Mouse (Mus musculus) neural tube, embryonic 13.5 days (tissue): Measurements from ENCODE around the gene H1f0. TPM values are rescaled to one million over a fixed set of nuclear protein-coding genes. Genes with fewer than 3 reads are reported as not detected.
A peak's percentile ranks its signal among the peaks of the same experiment; 100 is the strongest.
"Not testable (repeated sequence)": the region's sequence is repeated elsewhere in the genome, so short reads cannot be mapped to it uniquely, and the experiment has no call there.

ENCODE experiments used
- ATAC-seq: fragments of 200-750 bp; cut with Nextera tagmentation; 2 replicates; pipeline ENCODE4 v1.8.0; 2017; ENCODE audit warnings: low read depth, mild to moderate bottlenecking, moderate TSS enrichment, moderate library complexity
- H3K27ac ChIP-seq: fragments of 300-500 bp; sonication (generic); replicated peaks from 2 replicates; pipeline ENCODE4 v1.5.1; 2015; ENCODE audit warnings: moderate library complexity, mild to moderate bottlenecking, inconsistent platforms
- H3K27me3 ChIP-seq: fragments of 300-500 bp; sonication (generic); 2 replicates; pipeline ENCODE4 v1.6.1; 2015; ENCODE audit warnings: mild to moderate bottlenecking, inconsistent platforms
- H3K36me3 ChIP-seq: fragments of 300-500 bp; sonication (generic); 2 replicates; pipeline ENCODE4 v1.6.1; 2015; ENCODE audit warnings: mild to moderate bottlenecking, inconsistent platforms
- H3K4me1 ChIP-seq: fragments of 300-500 bp; sonication (generic); replicated peaks from 2 replicates; pipeline ENCODE4 v1.6.1; 2015; ENCODE audit warnings: inconsistent platforms
- H3K4me2 ChIP-seq: fragments of 300-500 bp; sonication (generic); 2 replicates; pipeline ENCODE4 v1.6.1; 2015; ENCODE audit warnings: inconsistent platforms, mild to moderate bottlenecking, moderate library complexity
- H3K4me3 ChIP-seq: fragments of 300-500 bp; sonication (generic); 2 replicates; pipeline ENCODE4 v1.5.1; 2015; ENCODE audit warnings: mild to moderate bottlenecking, inconsistent platforms
- H3K9ac ChIP-seq: fragments of 300-500 bp; sonication (generic); 2 replicates; pipeline ENCODE4 v1.6.1; 2015; ENCODE audit warnings: moderate library complexity, mild to moderate bottlenecking, inconsistent platforms
- H3K9me3 ChIP-seq: fragments of 300-500 bp; sonication (generic); 2 replicates; pipeline ENCODE4 v1.6.1; 2016; ENCODE audit warnings: inconsistent platforms
- WGBS: fragments of 180-500 bp; shearing (Covaris S2); methylation state at CpG from one replicate; pipeline ENCODE4 v1.1.7; 2015; 5-methylcytosine and 5-hydroxymethylcytosine counted together
- polyA plus RNA-seq: library from polyadenylated mRNA; unstranded; fragments of >200 nt; fragmentation: Nextera tagmentation; extraction: Ambion mirVana; gene quantifications from 2 replicates; pipeline ENCODE4 v1.2.1, GENCODE M21; 2015

The H1f0 gene
- polyA plus RNA-seq, 1 experiment from 2014 or later = 275 TPM

DNA sequence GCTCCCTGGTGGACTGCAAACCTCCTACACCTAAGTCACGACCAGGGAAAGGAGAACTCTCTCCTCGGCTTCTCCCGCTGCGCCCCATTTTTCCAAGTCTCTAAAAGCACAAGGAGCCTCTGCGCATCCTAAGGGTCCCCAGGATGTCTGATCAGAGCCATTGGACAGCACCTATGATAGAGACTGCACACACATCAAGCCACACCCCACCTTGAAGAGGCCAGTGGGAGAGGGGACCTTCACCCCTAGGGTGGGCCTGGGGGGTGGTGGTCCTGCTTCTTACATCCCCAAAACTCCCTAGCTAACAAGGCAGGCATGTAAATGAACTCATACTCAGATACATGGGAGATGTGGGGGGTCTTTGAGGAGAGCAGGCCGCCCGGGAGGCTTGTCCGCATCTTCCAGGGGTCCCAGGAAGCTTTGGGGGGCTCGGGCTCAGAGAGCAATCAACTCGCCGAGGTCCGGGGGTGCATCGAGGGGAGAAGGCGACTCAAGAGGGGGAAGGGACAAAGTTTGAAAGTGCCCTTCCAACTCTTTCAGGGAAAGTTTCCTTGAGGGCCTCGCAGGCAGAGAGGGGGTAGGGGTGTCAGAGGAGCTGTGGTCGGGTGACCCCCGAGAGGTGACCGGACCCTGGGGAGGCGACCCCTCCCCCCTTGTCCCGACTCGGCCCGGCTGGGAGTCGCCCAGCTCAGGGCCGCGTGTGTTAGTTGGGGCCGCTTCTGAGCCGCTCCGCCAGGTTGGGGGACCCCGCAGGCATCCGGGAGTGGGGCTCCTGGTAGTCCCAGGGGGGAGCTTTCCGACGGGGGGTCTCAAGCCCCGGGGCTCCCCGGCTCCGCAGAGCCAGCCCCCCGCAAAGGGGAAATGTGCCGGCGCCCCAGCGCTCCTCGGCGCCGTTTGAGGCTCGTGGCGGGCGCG is 702 bp upstream of the H1f0 start:
- Histone ChIP-seq H3K4me1 (peaks cover 71% of the 10 kb centered on the region), H3K4me2 (peak overlapping the region; percentile 91), H3K27me3 (0 out of 2 replicates have a peak, but pooled peaks cover 3% of the 10 kb centered on the region), H3K4me3 (peak overlapping the region; percentile 75), H3K27ac (peak overlapping the region; percentile 98), H3K36me3 (no peaks in the 10 kb centered on the region), H3K9ac (peak overlapping the region; percentile 99), H3K9me3 (no peaks in the 10 kb centered on the region)
- no peak for ATAC-seq
- WGBS = 5% methylated on average over 40 of the region's 46 CpGs

DNA sequence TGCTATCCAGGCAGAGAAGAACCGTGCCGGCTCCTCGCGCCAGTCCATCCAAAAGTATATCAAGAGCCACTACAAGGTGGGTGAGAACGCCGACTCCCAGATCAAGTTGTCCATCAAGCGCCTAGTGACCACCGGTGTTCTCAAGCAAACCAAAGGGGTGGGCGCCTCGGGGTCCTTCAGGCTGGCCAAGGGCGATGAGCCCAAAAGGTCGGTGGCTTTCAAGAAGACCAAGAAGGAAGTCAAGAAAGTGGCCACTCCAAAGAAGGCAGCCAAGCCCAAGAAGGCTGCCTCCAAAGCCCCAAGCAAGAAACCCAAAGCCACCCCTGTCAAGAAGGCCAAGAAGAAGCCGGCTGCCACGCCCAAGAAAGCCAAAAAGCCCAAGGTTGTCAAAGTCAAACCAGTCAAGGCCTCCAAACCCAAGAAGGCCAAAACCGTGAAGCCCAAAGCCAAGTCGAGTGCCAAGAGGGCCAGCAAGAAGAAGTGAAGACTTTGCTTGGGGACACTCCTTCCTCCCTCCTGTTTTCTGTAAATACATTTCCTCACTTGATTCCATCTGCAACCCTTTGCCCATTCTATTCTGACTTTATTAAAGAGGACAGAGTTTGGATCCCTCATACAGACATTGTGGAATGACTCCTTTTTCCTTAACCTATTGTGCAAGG is 704 bp downstream of the H1f0 start:
- H3K4me1 ChIP-seq = peaks cover 67% of the 10 kb centered on the region
- no peaks in the 10 kb centered on the region for H3K27me3 ChIP-seq
- peak overlapping the region; percentile 91 for H3K4me2 ChIP-seq
- H3K4me3 ChIP-seq = peak overlapping the region; percentile 75
- H3K9ac ChIP-seq = peak overlapping the region; percentile 99
- WGBS = 26% methylated on average over 16 of the region's 16 CpGs
- no peaks in the 10 kb centered on the region for H3K9me3 ChIP-seq
- no peaks in the 10 kb centered on the region for H3K36me3 ChIP-seq
- H3K27ac ChIP-seq = peak overlapping the region; percentile 98
- ATAC-seq = peak; percentile 2; the same call in 1 of the 2 replicates

DNA sequence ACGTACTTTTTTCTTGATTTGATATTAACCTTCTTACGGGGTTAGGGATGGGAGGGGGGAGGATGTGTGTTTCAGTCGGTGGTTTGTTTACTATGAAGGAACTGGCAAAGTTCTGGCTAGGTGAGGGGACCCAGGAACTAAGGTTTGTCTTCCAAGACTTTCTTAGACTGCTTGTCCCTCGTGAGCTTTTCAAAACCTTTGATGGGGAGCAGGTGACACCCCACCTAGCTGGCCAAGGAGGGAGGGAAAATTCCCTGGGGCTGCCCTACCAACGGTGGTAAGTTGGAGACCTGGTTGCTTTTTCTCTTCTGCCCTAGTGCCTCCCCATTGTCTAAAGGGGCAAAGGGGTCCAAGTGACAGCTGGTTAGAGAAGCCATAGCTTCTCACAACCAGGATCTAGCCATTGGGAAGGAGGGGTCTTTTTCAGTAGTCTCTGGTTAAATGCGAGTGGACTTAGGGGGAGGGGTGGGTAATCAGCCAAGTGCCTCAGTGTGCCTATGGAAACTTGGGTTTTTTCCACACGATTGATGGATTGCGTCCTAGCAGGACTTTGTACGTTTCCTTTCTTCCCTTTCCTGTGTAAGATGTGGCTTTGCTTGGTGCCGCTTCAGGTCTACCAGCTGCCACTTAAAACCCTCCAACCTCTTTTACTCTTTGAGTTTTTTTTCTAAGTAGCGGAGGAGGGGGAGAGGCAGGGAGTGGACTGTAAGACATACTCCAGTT is 1.4 kb downstream of the H1f0 start:
- peak overlapping the region; percentile 98 for H3K27ac ChIP-seq
- H3K4me2 ChIP-seq = peak overlapping the region; percentile 91
- H3K9ac ChIP-seq = peak overlapping the region; percentile 99
- peaks cover 67% of the 10 kb centered on the region for H3K4me1 ChIP-seq
- H3K27me3 ChIP-seq = no peaks in the 10 kb centered on the region
- no peak for ATAC-seq
- H3K9me3 ChIP-seq = no peaks in the 10 kb centered on the region
- 7% methylated on average over 11 of the region's 11 CpGs for WGBS
- peak overlapping the region; percentile 75 for H3K4me3 ChIP-seq
- H3K36me3 ChIP-seq = no peaks in the 10 kb centered on the region

DNA sequence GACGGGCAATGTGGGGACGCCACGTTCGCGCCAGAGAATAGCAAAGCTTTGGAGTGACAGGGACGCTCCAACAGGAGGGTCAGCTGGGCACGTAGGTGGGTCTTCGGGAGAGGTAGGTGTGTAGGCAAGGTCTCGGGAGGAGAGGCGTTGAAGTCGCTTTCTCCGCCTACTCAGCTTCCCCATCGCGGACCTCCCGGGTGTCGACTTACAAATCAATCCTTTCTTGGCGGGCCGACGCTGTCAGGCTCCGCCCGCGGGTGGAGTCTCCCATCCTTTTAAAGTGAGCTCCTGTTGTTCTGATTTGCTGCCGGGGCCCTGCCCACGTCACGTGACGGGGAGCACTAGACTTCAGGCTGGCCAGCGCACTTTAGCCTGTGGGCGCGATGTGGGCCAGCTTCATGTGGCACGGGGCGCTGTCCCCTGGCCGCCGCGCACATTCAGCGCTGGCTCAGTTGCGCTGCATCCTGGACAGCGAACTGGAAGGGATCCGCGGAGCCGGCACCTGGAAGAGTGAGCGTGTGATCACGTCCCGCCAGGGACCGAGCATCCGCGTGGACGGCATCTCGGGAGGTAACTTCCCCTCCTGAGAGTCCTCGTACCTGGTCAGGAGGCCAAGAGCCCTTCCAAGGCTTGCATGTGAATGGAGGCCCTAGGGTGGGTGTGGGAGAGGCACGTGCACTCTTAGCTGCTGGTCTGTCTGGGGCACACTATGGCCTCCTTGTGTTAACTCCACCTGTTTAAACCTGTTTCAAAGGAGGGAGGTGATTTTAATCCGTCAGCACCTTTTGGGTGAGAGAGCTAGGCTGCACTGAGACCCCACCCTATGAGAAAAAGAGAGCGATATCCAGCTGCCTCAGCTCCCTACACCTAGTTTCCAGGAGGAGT is 2.5 kb downstream of the H1f0 start:
- H3K9ac ChIP-seq = peak overlapping the region; percentile 99
- WGBS = 1% methylated on average over 52 of the region's 52 CpGs
- H3K4me2 ChIP-seq = peak overlapping the region; percentile 91
- peak overlapping the region; percentile 75 for H3K4me3 ChIP-seq
- peak overlapping the region; percentile 98 for H3K27ac ChIP-seq
- peak; percentile 71 for ATAC-seq
- H3K27me3 ChIP-seq = no peaks in the 10 kb centered on the region
- H3K36me3 ChIP-seq = 0 out of 2 replicates have a peak, but pooled peaks cover 4% of the 10 kb centered on the region
- peaks cover 61% of the 10 kb centered on the region for H3K4me1 ChIP-seq
- H3K9me3 ChIP-seq = no peaks in the 10 kb centered on the region

DNA sequence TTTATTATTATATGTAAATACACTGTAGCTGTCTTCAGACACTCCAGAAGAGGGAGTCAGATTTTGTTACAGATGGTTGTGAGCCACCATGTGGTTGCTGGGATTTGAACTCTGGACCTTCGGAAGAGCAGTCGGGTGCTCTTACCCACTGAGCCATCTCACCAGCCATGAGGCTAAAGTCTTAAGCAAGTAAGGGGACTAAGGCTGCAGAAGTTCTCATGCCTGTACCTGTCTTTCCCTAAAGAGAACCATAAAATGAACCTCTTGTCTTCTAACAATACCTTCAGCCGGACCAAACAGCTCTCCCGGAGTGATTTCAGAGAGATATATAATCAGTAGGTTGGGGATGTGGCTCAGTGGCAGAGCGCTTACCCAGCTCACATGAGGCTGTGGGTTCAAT is 3.7 kb downstream of the H1f0 start:
- H3K4me1 ChIP-seq = peaks cover 49% of the 10 kb centered on the region
- not testable (repeated sequence) for ATAC-seq, H3K4me3 ChIP-seq, H3K9me3 ChIP-seq, H3K36me3 ChIP-seq, H3K27me3 ChIP-seq, H3K9ac ChIP-seq, H3K27ac ChIP-seq
- 76% methylated on average over 5 of the region's 5 CpGs for WGBS
- peak overlapping the region; percentile 91; the same call in 1 of the 2 replicates for H3K4me2 ChIP-seq

DNA sequence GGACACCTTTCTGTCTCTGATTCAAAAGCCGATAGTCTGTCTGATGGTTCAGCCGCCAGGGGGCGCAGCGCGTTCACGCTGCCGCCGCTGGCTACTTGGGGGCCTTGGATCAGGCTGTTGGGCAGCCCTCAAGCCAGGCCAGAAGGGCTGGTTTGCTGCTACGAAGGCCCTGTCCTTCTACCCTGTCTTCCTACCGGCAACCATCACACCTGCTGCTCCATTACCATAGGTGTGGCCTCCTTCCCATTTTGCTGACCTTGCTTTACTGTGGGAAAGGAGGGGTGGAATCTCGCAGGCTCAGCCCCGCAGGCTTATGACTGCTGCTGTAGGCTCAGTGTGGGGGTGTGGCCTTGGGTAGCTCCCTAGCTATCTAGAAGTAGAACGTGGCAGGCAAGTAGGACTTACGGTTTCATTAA is 9.7 kb downstream of the H1f0 start:
- H3K4me2 ChIP-seq = peak overlapping the region; percentile 13

DNA sequence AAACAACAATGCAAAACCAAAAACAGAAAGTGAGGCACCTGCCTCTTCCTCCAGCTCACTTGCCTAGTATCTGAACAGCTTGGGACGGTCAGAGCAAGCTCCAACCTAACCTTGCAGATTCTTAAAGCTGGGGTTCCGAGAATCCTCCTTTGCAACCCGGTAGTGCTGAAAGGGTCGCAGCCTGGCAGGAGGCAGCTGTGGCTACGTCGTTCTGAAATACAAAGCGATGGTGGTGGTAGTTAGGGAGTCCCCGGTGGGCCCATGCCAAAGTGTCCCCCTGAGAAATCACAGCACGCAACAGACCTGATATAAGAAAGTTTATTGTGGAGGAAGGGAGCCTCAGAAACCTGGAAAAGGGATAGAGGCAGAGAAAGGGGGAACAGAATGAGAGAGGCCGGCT is 10.1 kb downstream of the H1f0 start:
- peaks cover 43% of the 10 kb centered on the region for H3K27me3 ChIP-seq
- WGBS = 63% methylated on average over 10 of the region's 10 CpGs

More for the DNA sequence above, 9.7 kb downstream of the H1f0 start:
- Histone ChIP-seq H3K4me3 (no peak overlapping the region), H3K27ac (no peak overlapping the region), H3K4me1 (peaks cover 33% of the 10 kb centered on the region), H3K9me3 (no peaks in the 10 kb centered on the region), H3K27me3 (peaks cover 39% of the 10 kb centered on the region), H3K9ac (peak overlapping the region; percentile 17; the same call in 1 of the 2 replicates), H3K36me3 (0 out of 2 replicates have a peak, but pooled peaks cover 4% of the 10 kb centered on the region)
- 12% methylated on average over 14 of the region's 14 CpGs for WGBS
- no peak for ATAC-seq

DNA sequence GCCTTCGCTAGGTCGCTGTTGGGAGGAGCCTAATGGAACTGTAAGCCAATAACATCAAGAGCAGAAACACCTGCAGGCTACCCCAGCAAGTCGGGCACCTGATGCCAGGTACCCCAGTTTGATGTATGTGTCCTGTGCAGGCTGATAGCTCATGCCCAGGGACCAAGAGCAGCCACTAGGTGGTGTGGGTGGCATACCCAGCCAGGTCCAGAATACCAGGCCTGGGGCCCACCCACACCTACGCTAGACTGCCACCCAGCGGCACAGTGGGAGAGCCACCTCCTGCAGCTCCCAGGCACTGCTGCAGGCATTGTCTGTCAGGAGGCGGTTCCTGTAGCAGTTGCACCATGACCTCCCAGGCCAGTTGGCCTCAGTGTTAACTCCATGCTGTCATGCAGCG is 10.6 kb downstream of the H1f0 start:
- peaks cover 48% of the 10 kb centered on the region for H3K27me3 ChIP-seq
- H3K36me3 ChIP-seq = 0 out of 2 replicates have a peak, but pooled peaks cover 4% of the 10 kb centered on the region
- H3K27ac ChIP-seq = no peak overlapping the region
- no peak overlapping the region for H3K4me3 ChIP-seq
- H3K9ac ChIP-seq = no peak overlapping the region
- 24% methylated on average over 7 of the region's 7 CpGs for WGBS
- peak; percentile 7; the same call in 1 of the 2 replicates for ATAC-seq
- no peaks in the 10 kb centered on the region for H3K9me3 ChIP-seq
- H3K4me1 ChIP-seq = peaks cover 42% of the 10 kb centered on the region
- no peak overlapping the region for H3K4me2 ChIP-seq

More for the DNA sequence above, 10.1 kb downstream of the H1f0 start:
- ATAC-seq = no peak
- no peak overlapping the region for H3K4me3 ChIP-seq
- H3K9ac ChIP-seq = peak overlapping the region; percentile 17; the same call in 1 of the 2 replicates
- peak overlapping the region; percentile 13; the same call in 1 of the 2 replicates for H3K4me2 ChIP-seq
- H3K27ac ChIP-seq = no peak overlapping the region
- 0 out of 2 replicates have a peak, but pooled peaks cover 4% of the 10 kb centered on the region for H3K36me3 ChIP-seq
- H3K9me3 ChIP-seq = no peaks in the 10 kb centered on the region
- H3K4me1 ChIP-seq = peaks cover 37% of the 10 kb centered on the region

DNA sequence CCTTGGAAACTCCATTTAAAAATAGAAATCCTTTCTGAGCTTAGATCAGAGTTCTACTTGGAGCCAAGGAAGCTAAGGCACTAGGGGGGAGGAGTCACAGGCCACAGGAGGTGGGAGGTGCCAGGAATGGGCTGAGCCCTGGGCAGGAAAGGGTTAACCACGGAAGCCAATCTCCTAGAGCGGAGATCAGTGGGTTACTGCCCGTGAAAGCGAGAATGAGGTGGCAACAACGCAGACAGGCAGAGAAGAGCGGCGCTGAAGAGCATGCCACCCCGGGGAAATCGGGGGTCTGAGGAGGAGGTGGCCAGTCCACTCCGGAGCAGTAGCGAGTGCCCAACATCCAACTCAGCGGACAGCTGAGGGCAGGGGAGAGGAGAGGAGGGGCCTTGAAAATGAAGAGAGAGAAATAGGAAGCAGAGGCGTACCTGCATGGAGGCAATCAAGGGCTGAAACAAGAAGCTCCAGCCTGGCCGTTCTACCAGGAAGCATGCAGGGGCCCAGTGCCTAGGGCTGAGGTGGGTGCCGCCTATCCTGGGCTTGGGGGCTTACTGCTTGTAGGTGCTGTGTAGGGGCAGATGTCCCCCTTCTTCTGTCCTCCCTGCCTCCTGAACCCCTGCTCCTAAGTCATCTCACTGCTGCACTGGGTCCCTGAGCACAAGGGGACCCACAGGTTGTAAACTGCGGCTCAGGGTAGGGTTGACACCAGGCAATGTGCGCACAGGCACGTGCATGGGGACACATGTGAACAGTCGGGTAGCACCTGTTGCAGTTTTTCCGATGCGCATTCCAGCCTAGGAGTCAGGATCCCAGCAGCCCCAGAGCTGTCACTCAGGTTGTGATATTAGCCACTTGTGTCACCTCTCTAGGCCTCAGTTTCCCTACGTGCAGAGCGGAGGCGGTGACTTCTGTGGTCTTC is 12.5 kb downstream of the H1f0 start:
- Histone ChIP-seq H3K4me2 (peak overlapping the region; percentile 48), H3K27me3 (peaks cover 50% of the 10 kb centered on the region), H3K9me3 (no peaks in the 10 kb centered on the region), H3K9ac (peak overlapping the region; percentile 18; the same call in 1 of the 2 replicates), H3K4me1 (peaks cover 53% of the 10 kb centered on the region), H3K4me3 (peak overlapping the region; percentile 22), H3K36me3 (no peaks in the 10 kb centered on the region), H3K27ac (no peak overlapping the region)
- no peak for ATAC-seq
- WGBS = 20% methylated on average over 24 of the region's 24 CpGs

DNA sequence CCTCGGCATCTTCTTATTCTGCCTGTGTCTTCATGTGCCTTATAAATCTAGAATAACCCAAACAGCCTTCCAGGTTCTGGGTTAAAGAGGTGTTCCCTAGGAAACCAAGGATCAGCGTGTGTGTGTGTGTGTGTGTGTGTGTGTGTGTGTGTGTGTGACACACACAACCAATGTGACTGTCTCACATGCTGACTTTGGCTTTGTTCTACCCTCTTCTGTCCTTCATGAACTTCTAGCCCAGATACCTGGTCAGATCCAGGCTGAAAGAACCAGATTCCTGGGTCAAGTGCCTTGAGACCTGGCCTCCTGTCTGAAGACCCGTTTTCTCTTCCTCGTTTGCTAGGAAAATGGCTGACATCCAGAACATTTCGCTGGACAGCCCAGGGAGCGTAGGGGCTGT is 13.3 kb downstream of the H1f0 start, which contains the start of gene Galr3:
Galr3 (plus strand) TSS at position 301 of the 400 bp plus-strand sequence.
- Histone ChIP-seq H3K27me3 (peaks cover 50% of the 10 kb centered on the region), H3K9ac (peak within 1 kb of the TSS; percentile 69), H3K36me3 (no peaks in the 10 kb centered on the region), H3K4me2 (peak within 1 kb of the TSS; percentile 86), H3K4me1 (peaks cover 53% of the 10 kb centered on the region), H3K9me3 (no peaks in the 10 kb centered on the region), H3K4me3 (peak within 1 kb of the TSS; percentile 55), H3K27ac (no peak within 1 kb of the TSS)
- ATAC-seq = no peak
- WGBS = 85% methylated on average over 6 of the region's 6 CpGs
